9 mouse cellular contexts compared by ENCODE assay signal in genomic region chr3:126384657-126385438, GRCm38 (mm10). TPM values are rescaled to one million over a fixed set of nuclear protein-coding genes. Genes with fewer than 3 reads are reported as not detected.
DNase-seq lines count a peak whose midpoint lies in the region; ATAC-seq lines count a peak whose summit lies in the region.
"Had no signal": no experiment of that assay in that cellular context is flagged by ENCODE, and none has a peak within 500 bp of the region (broad histone marks: within the 10 kb centered on the region; RNA-seq: fewer than 3 reads in every experiment).

No protein-coding gene starts in this region.

- no peaks in the 10 kb centered on the region for H3K36me3 ChIP-seq in heart, embryonic 16.5 days (ENCODE audit: control insufficient read depth, insufficient read depth)
- no peaks in the 10 kb centered on the region for H3K36me3 ChIP-seq in forebrain, embryonic 14.5 days (ENCODE audit: control insufficient read depth, insufficient read depth, low read length)
- H3K36me3 ChIP-seq: hindbrain, embryonic 10.5 days had no signal

- no peak overlapping the region for H3K9ac ChIP-seq in heart, embryonic 16.5 days (ENCODE audit: low read length)
- no peak overlapping the region for H3K9ac ChIP-seq in forebrain, embryonic 14.5 days (ENCODE audit: low read length)

- no peak overlapping the region for H3K4me3 ChIP-seq in heart, embryonic 16.5 days (ENCODE audit: low read length)
- no peak overlapping the region for H3K4me3 ChIP-seq in forebrain, embryonic 14.5 days (ENCODE audit: low read depth, low read length)
- H3K4me3 ChIP-seq: hindbrain, embryonic 10.5 days had no signal

- H3K27me3 ChIP-seq in heart, embryonic 16.5 days (ENCODE audit: control insufficient read depth, insufficient read depth, low read length), result no peaks in the 10 kb centered on the region
- no peaks in the 10 kb centered on the region for H3K27me3 ChIP-seq in forebrain, embryonic 14.5 days (replicated peaks; ENCODE audit: control insufficient read depth, insufficient read depth, low read length)

- 46% methylated on average over 14 of the region's 14 CpGs for WGBS in heart, embryonic 16.5 days
- WGBS in forebrain, embryonic 14.5 days, result 40% methylated on average over 14 of the region's 14 CpGs

- no peak overlapping the region for H3K4me2 ChIP-seq in heart, embryonic 16.5 days (ENCODE audit: low read depth, low read length)
- no peak overlapping the region for H3K4me2 ChIP-seq in forebrain, embryonic 14.5 days (ENCODE audit: low read length)

- no peak overlapping the region for H3K27ac ChIP-seq in heart, embryonic 16.5 days (ENCODE audit: low read length)
- H3K27ac ChIP-seq in forebrain, embryonic 14.5 days (ENCODE audit: low read depth, low read length), result no peak overlapping the region
- H3K27ac ChIP-seq: hindbrain, embryonic 10.5 days had no signal

- ATAC-seq in heart, embryonic 16.5 days (replicated peaks; ENCODE audit: extremely low read depth, insufficient read depth, low FRiP score), result peak; percentile 63
- ATAC-seq in forebrain, embryonic 14.5 days, result peak; percentile 66
- no peak for ATAC-seq in granulocyte monocyte progenitor cell, adult 5-6 weeks (replicated peaks; ENCODE audit: poor library complexity, severe bottlenecking)

- no peak for DNase-seq in heart, postnatal 4 days
- DNase-seq in urinary bladder, postnatal 14 days (ENCODE audit: low spot score), result peak; percentile 22
- no peak for DNase-seq in urinary bladder, adult 2 months (ENCODE audit: low spot score)
- DNase-seq in forebrain, embryonic 14.5 days (ENCODE audit: low spot score), result peak; percentile 44
- DNase-seq in spleen, adult 12 weeks (ENCODE audit: low spot score), result no peak
- DNase-seq: embryo, embryonic 11 days had no signal

- no peaks in the 10 kb centered on the region for H3K4me1 ChIP-seq in heart, embryonic 16.5 days (ENCODE audit: control insufficient read depth, insufficient read depth, low read length)
- no peaks in the 10 kb centered on the region; the same call in none of the 2 replicates for H3K4me1 ChIP-seq in forebrain, embryonic 14.5 days (ENCODE audit: control insufficient read depth, insufficient read depth, low read length)
- H3K4me1 ChIP-seq: hindbrain, embryonic 10.5 days had no signal

- H3K9me3 ChIP-seq in heart, embryonic 16.5 days (replicated peaks; ENCODE audit: control insufficient read depth, low read length), result no peaks in the 10 kb centered on the region
- H3K9me3 ChIP-seq in forebrain, embryonic 14.5 days (replicated peaks; ENCODE audit: control insufficient read depth, low read length), result no peaks in the 10 kb centered on the region
- H3K9me3 ChIP-seq: hindbrain, embryonic 10.5 days had no signal

RNA-seq across cellular contexts. Expression of gene Arsj, which starts 21.4 kb away (rescaled TPM):
- polyA plus RNA-seq in heart, embryonic 16.5 days (2015; fragmentation: Nextera tagmentation; extraction: Ambion mirVana), result 0.89 and 1.2 TPM in 2 replicates
- 1 to 10 TPM; 1.8 to 2.2 TPM for total RNA-seq in heart, postnatal 4 days (2021)
- 4.0 and 4.1 TPM in 2 replicates for polyA plus RNA-seq in urinary bladder, adult 2 months (2012; rRNA removed)
- polyA plus RNA-seq in forebrain, embryonic 14.5 days (2014; fragmentation: Nextera tagmentation; extraction: Ambion mirVana), result 0.11 and 0.14 TPM in 2 replicates
- total RNA-seq in granulocyte monocyte progenitor cell, adult 5-6 weeks (2014; fragmentation: Nextera tagmentation), result not detected in 2 replicates
- not detected in 2 replicates for total RNA-seq in granulocyte monocyte progenitor cell, adult 5-6 weeks (2017)

Comparison
In these comparisons a context has a peak if more than half of its experiments do, and no peak if none do; other contexts are left out.
1. DNase-seq: peak in urinary bladder, postnatal 14 days (single experiment) and forebrain, embryonic 14.5 days (single experiment); none in heart, postnatal 4 days (single experiment), urinary bladder, adult 2 months (single experiment) and spleen, adult 12 weeks (single experiment).